Mouse (Mus musculus): ENCODE measurements around the gene Gpr107. TPM values are rescaled to one million over a fixed set of nuclear protein-coding genes. Genes with fewer than 3 reads are reported as not detected.

The Gpr107 gene
- total and polyA plus RNA-seq, 3 experiments, result 16.4 to 18.3 TPM; not detected in 1

GRCm38 (mm10) chr2:31143768-31144695 lies 8.1 kb upstream of the Gpr107 start:
- Histone ChIP-seq H3K27ac (ENCODE audit: control insufficient read depth, low read depth, low read length) (peak overlapping the region; percentile 38; the same call in 1 of the 2 replicates), H3K27me3 (ENCODE audit: control insufficient read depth in 1 of 2, insufficient read depth in 2 of 2, low read length in 2 of 2) (no peaks in the 10 kb centered on the region), H3K36me3 (ENCODE audit: control insufficient read depth in 1 of 2, insufficient read depth in 2 of 2, low read length in 2 of 2) (peaks cover 0 to 5% of the 10 kb centered on the region in 2 experiments; a peak in 2 of 4 replicates), H3K4me3 (ENCODE audit: control insufficient read depth in 1 of 2, insufficient read depth in 1 of 2, low read depth in 2 of 2, low read length in 2 of 2) (no peak overlapping the region), H3K9ac (ENCODE audit: control insufficient read depth, low read depth, low read length, poor library complexity, severe bottlenecking) (no peak overlapping the region), H3K4me1 (ENCODE audit: control insufficient read depth in 1 of 2, insufficient read depth in 2 of 2, low read length in 2 of 2) (peaks cover 8 to 17% of the 10 kb centered on the region in 2 experiments), H3K9me3 (replicated peaks; ENCODE audit: insufficient read depth, low read length) (no peaks in the 10 kb centered on the region), H3K79me2 (ENCODE audit: control insufficient read depth, insufficient read depth, low read length, poor library complexity) (peaks cover 5% of the 10 kb centered on the region; the same call in 1 of the 2 replicates)
- TF ChIP-seq ELF1 (IDR thresholded peaks at IDR 0.05; ENCODE audit: low read depth, low read length), result no peak
- TF ChIP-seq ZKSCAN1 (IDR thresholded peaks at IDR 0.05; ENCODE audit: low read depth, low read length), result no peak
- no peak for TF ChIP-seq GATA1 (IDR thresholded peaks at IDR 0.05; ENCODE audit: low read depth, low read length)
- TF ChIP-seq CHD1 (IDR thresholded peaks at IDR 0.05; ENCODE audit: low read depth, low read length), result no peak
- no peak for TF ChIP-seq MAFK (IDR thresholded peaks at IDR 0.05; ENCODE audit: borderline replicate concordance, low read depth, low read length)
- TF ChIP-seq SIN3A (IDR thresholded peaks at IDR 0.05; ENCODE audit: low read length), result no peak
- no peak for TF ChIP-seq JUND (IDR thresholded peaks at IDR 0.05; ENCODE audit: low read depth, low read length)
- no peak for TF ChIP-seq RCOR1 (IDR thresholded peaks at IDR 0.05; ENCODE audit: low read depth, low read length)
- TF ChIP-seq NRF1 (IDR thresholded peaks at IDR 0.05; ENCODE audit: insufficient read depth, low read depth, low read length, poor library complexity, severe bottlenecking), result no peak
- no peak for TF ChIP-seq RAD21 (IDR thresholded peaks at IDR 0.05; ENCODE audit: low read depth, low read length)
- TF ChIP-seq MAZ (IDR thresholded peaks at IDR 0.05; ENCODE audit: low read depth, low read length), result no peak
- TF ChIP-seq EP300 (IDR thresholded peaks at IDR 0.05; ENCODE audit: low read depth in 1 of 2, low read length in 2 of 2), result no peak
- no peak for TF ChIP-seq CTCF (IDR thresholded peaks at IDR 0.05 in 2 of 3, conservative IDR thresholded peaks at IDR 0.05 in 1 of 3; ENCODE audit: control insufficient read depth in 1 of 3, insufficient read depth in 1 of 3, low read depth in 2 of 3, low read length in 3 of 3, poor library complexity in 1 of 3, severe bottlenecking in 1 of 3)
- TF ChIP-seq BHLHE40 (IDR thresholded peaks at IDR 0.05; ENCODE audit: borderline replicate concordance, low read depth, low read length), result no peak
- no peak for TF ChIP-seq USF2 (IDR thresholded peaks at IDR 0.05; ENCODE audit: borderline replicate concordance in 1 of 2, insufficient read depth in 1 of 2, low read depth in 1 of 2, low read length in 2 of 2)
- TF ChIP-seq MAX (IDR thresholded peaks at IDR 0.05; ENCODE audit: low read length), result no peak
- no peak for TF ChIP-seq NELFE (IDR thresholded peaks at IDR 0.05; ENCODE audit: low read depth, low read length)
- DNase-seq (ENCODE audit: low read depth, low spot score), result no peak

DNA sequence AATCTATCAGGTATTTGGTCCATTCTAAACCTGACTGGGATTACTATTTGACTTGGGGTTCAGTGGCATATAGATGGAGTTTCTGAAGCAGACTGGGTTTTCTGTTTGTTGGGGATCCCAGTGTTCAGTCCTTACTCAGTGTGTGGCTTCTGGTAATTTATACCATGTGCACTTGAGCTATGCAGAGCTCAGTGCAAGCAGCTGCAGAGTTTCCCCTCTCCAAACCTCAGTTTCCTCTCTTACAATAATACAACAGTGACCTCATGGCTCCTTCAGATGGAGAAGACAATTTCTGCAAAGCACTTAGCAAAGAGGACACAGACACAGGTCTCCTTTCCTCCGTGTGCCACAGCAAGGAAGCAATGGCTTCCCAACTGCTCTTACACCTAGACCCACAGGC lies 7.2 kb upstream of the Gpr107 start:
- H3K27ac ChIP-seq (ENCODE audit: control insufficient read depth, low read depth, low read length), result no peak overlapping the region
- no peak for TF ChIP-seq NRF1 (IDR thresholded peaks at IDR 0.05; ENCODE audit: insufficient read depth, low read depth, low read length, poor library complexity, severe bottlenecking)
- no peak for TF ChIP-seq RCOR1 (IDR thresholded peaks at IDR 0.05; ENCODE audit: low read depth, low read length)
- TF ChIP-seq USF2 (IDR thresholded peaks at IDR 0.05; ENCODE audit: borderline replicate concordance in 1 of 2, insufficient read depth in 1 of 2, low read depth in 1 of 2, low read length in 2 of 2), result no peak
- no peak for TF ChIP-seq POLR2AphosphoS5 (IDR thresholded peaks at IDR 0.05; ENCODE audit: borderline replicate concordance, low read depth, low read length)
- no peak for TF ChIP-seq SMC3 (IDR thresholded peaks at IDR 0.05; ENCODE audit: low read depth, low read length)
- no peak for TF ChIP-seq MAZ (IDR thresholded peaks at IDR 0.05; ENCODE audit: low read depth, low read length)
- no peak for TF ChIP-seq ZNF384 (IDR thresholded peaks at IDR 0.05; ENCODE audit: low read depth, low read length)
- H3K9me3 ChIP-seq (replicated peaks; ENCODE audit: insufficient read depth, low read length), result no peaks in the 10 kb centered on the region
- H3K4me3 ChIP-seq (ENCODE audit: control insufficient read depth in 1 of 2, insufficient read depth in 1 of 2, low read depth in 2 of 2, low read length in 2 of 2), result no peak overlapping the region
- H3K36me3 ChIP-seq (ENCODE audit: control insufficient read depth in 1 of 2, insufficient read depth in 2 of 2, low read length in 2 of 2), result peaks cover 0 to 5% of the 10 kb centered on the region in 2 experiments; a peak in 2 of 4 replicates
- H3K4me1 ChIP-seq (ENCODE audit: control insufficient read depth in 1 of 2, insufficient read depth in 2 of 2, low read length in 2 of 2), result peaks cover 8 to 17% of the 10 kb centered on the region in 2 experiments
- peaks cover 5% of the 10 kb centered on the region; the same call in 1 of the 2 replicates for H3K79me2 ChIP-seq (ENCODE audit: control insufficient read depth, insufficient read depth, low read length, poor library complexity)
- H3K27me3 ChIP-seq (ENCODE audit: control insufficient read depth in 1 of 2, insufficient read depth in 2 of 2, low read length in 2 of 2), result no peaks in the 10 kb centered on the region
- no peak overlapping the region for H3K9ac ChIP-seq (ENCODE audit: control insufficient read depth, low read depth, low read length, poor library complexity, severe bottlenecking)
- DNase-seq (ENCODE audit: low read depth, low spot score), result no peak
